Mouse (Mus musculus): ENCODE data around the gene Olfr214.
"Not testable (repeated sequence)": the region's sequence is repeated elsewhere in the genome, so short reads cannot be mapped to it uniquely, and the experiment has no call there.

DNA sequence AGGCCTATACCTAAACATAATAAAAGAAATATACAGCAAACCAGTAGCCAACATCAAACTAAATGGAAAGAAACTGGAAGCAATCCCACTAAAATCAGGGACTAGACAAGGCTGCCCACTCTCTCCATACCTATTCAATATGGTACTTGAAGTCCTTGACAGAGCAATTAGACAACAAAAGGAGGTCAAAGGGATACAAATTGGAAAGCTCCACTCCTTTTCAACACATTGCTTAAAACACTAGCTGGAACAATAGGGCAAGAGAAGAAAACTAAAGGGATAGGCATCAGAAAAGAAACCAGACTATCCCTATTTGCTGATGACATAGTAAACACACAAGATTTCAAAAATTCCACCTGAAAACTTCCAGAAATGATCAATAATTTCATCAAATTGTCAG is 46.9 kb downstream of the Olfr214 start:
- not testable (repeated sequence) for TF ChIP-seq GATA1, TAL1 (IDR thresholded peaks at IDR 0.05; ENCODE audit: low read length)

All from erythroblast, embryonic 14.5 days (primary cell).